In the genomic region with DNA sequence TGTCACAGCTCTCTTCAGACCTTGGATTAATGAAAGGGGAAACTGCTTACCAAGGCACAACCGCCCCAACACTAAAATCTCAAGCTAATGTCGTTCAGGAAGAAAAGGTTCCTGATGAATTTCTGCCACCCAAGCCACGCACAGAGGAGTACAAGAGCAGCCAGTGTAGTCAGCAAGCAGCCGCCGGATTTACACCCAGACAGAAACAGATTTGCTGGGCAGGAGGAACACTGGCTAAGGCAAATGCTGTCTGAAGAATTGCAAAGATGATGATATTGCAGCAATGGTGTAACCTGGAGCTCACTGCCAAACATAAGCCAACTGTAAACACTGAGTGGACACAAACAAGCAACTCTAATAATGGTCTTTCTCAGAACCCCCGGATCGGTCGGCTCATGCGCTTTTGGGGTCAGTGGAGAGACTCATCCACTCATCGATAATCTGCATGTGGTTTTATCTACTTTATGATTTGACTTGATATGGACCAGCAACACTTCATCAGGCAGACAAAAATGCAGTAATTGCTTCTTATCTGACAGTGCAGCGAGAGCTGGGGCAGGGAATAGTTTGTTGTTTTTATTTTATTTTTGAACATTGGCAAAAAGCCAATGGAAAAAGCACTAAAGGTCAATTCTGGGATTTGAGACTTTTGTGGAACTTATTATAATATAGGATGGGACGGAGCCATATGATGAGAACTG, we compare ENCODE assay signal across 16 mouse cellular contexts.
"Had no signal": no experiment of that assay in that cellular context is flagged by ENCODE, and none has a peak within 500 bp of the region (broad histone marks: within the 10 kb centered on the region; RNA-seq: fewer than 3 reads in every experiment).

No protein-coding gene starts in this region.

- H3K4me1 ChIP-seq: kidney, embryonic 15.5 days; limb, embryonic 13.5 days; neural tube, embryonic 12.5 days had no signal

- ATAC-seq: midbrain, embryonic 15.5 days had no signal

- H3K9ac ChIP-seq: kidney, embryonic 15.5 days; limb, embryonic 13.5 days; liver, embryonic 14.5 days; midbrain, embryonic 15.5 days; neural tube, embryonic 12.5 days had no signal

- H3K27ac ChIP-seq: kidney, embryonic 15.5 days; limb, embryonic 13.5 days; liver, embryonic 14.5 days; macrophage; midbrain, embryonic 15.5 days; neural tube, embryonic 12.5 days had no signal

- H3K9me3 ChIP-seq: kidney, embryonic 15.5 days; limb, embryonic 13.5 days; midbrain, embryonic 15.5 days; neural tube, embryonic 12.5 days had no signal

- H3K36me3 ChIP-seq: kidney, embryonic 15.5 days; limb, embryonic 13.5 days; midbrain, embryonic 15.5 days; neural tube, embryonic 12.5 days had no signal

- H3K27me3 ChIP-seq: kidney, embryonic 15.5 days; limb, embryonic 13.5 days; megakaryocyte, embryonic 14.5 days; midbrain, embryonic 15.5 days; neural tube, embryonic 12.5 days had no signal

- H3K4me3 ChIP-seq: kidney, embryonic 15.5 days; limb, embryonic 13.5 days; megakaryocyte, embryonic 14.5 days; midbrain, embryonic 15.5 days; neural tube, embryonic 12.5 days had no signal

- DNase-seq: kidney, adult 2 months; kidney, postnatal 14 days; left cerebral cortex, postnatal 4 days; retina, postnatal 1 day; right cerebral cortex, postnatal 4 days; spleen, adult 18-20 months; thymus, adult 18-20 months; thymus, postnatal 14 days had no signal

- H3K4me2 ChIP-seq: kidney, embryonic 15.5 days; limb, embryonic 13.5 days; midbrain, embryonic 11.5 days; midbrain, embryonic 15.5 days; neural tube, embryonic 12.5 days had no signal
